Mouse (Mus musculus) lung, postnatal 4 days (tissue): Measurements from ENCODE around the gene Lefty2.
"Not testable (repeated sequence)": the region's sequence is repeated elsewhere in the genome, so short reads cannot be mapped to it uniquely, and the experiment has no call there.

ENCODE experiments used
- DNase-seq, 2 experiments: peaks; one replicate each; pipeline ENCODE4 v3.0.0; 2021

Lefty2 gene

GRCm38 (mm10) chr1:180936610-180937398, 43.9 kb downstream of the Lefty2 start:
- peak; percentile 41 to 64 for DNase-seq

DNA sequence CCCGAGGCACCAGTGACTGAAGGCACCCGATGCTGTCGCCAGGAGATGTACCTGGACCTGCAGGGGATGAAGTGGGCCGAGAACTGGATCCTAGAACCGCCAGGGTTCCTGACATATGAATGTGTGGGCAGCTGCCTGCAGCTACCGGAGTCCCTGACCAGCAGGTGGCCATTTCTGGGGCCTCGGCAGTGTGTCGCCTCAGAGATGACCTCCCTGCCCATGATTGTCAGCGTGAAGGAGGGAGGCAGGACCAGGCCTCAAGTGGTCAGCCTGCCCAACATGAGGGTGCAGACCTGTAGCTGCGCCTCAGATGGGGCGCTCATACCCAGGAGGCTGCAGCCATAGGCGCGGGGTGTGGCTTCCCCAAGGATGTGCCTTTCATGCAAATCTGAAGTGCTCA, 44.7 kb downstream of the Lefty2 start:
- not testable (repeated sequence) for DNase-seq

GRCm38 (mm10) chr1:180938781-180939180, 45.9 kb downstream of the Lefty2 start:
- not testable (repeated sequence) for DNase-seq

GRCm38 (mm10) chr1:180940776-180941460, 48.0 kb downstream of the Lefty2 start:
- no peak for DNase-seq

DNA sequence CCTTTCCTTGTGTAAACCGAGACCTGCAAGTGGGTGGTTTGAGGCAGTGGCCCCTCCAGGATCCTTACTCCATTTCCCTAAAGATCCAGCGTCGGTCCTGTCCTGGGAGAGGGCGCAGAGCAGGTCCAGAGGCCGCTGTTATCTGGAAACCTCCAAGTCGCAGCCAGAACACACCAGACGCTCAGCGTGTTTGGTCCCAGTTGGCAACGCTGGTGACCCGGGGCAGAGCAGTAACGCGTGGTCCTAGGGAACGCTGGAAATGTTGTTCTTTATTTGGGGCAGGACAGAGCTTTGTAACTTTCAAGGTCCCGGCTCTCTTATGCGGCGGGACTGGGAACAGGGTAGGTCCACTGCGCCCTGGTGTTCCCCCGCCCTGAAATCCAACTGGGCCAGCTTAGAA, 48.8 kb downstream of the Lefty2 start:
- no peak for DNase-seq

DNA sequence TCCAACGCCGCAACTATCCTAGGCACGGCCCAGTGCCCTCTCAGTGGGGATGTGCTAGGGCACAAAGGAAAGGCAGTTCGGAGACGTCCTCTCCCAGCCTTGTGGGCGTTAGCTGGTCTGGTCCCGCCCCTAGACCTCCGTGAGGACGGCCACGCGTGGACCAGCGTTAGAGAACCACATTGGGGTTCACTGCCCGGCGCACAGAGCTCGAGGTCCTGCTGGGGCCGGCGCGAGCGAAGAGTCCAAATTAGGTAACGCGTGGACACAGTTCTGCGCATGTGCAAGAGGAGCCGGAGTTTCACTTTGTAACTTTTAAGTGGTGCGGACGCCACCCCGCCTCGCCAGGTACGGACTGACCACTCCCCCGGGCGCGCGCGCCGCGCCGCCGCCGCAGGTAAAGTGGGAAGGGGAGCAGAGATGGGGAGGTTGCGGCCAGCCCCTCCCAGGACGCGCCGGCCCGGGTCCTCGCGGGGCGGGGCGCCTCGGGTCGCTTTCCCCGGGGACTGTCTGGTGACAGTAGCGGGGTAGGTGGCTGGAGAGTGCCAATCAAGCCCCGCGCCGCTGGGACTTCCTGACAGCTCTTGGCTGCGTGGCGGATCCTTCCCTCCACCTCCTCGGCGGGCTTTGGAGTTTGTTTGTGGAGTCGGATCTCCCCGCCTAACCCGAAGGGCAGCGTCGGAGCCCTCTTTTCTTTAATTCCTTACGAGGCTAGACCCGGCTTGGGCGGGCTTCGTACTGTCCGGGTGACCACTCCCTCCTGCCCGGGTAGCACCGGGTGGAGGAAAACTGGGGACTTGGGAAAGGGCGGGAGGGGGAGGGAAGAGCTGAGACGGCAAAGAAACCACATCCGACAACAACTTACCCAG, 49.5 kb downstream of the Lefty2 start, which contains the start of gene Tmem63a:
Gene Tmem63a, plus strand, starts transcription at position 179 of the 866 bp plus-strand sequence.
- DNase-seq, result peak; percentile 87

DNA sequence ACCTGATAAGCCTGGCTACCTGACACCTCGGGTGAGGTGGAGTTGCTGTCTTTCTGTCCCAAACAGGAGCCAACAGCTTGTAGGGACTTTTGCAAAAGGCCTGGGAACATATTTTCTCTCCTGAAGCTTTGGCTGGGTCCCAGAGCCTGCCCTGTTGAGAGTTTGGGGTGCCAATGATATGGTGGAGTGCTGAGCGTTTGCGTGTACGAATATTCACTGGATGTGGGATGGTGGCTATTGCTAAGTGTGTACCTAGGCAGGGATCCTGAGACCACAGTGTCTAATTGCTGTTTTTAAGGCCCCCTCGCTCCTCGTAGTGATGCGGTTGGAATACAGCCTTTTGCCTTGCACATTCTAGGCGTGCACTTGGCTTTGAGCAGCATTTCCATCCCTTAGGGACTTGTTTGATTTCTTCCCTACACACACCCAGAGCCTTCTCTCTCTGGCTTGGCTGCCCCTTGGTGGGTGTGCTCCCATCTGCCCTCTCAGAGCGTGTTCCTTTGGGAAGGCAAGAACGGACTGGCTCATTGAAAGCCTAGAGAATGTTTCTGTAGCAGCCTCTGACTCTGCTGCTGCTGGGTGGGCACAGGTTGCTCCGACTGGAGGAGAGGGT, 50.2 kb downstream of the Lefty2 start:
- no peak for DNase-seq

DNA sequence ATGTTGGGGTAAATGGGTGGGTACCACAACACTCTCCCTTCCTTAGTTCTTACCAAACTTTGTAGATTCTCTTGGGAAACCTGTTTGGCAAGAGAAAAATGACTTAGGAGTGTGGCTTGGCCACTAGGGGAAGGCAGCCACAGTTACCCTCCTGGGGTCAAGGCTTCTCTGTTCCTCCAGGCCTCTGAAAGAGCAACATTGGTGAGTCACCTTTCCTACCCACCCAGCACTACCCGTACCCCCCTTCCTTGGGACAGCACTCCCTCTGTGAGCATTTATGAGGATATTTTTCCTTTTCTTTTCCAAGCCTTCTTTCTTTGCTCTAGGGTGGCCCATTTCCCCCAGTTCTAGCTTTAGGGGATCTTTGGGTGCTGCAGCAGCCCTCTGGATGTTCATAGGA, 51.0 kb downstream of the Lefty2 start:
- DNase-seq, result peak in 1 of 2 experiments; percentile 22

DNA sequence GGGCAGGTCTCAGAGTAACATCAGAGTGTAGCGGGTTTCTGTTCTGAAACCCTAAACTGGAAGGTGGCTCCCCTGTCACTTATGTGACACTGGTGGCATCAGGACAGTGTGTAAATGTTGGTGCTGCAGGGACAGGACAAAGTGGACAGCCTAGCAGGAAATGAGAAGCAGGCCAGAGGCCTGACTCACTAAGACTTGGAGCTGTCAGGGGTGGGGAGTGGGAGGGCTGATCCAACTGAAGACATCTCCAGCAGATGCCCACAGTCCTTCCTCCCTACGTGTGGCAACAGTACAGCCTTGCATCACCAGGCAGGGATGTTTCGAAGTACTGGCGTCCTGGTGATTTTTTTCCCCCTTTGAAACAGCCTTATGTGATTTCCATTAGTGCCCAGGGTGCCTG, 51.6 kb downstream of the Lefty2 start:
- peak in 1 of 2 experiments; percentile 53 for DNase-seq

DNA sequence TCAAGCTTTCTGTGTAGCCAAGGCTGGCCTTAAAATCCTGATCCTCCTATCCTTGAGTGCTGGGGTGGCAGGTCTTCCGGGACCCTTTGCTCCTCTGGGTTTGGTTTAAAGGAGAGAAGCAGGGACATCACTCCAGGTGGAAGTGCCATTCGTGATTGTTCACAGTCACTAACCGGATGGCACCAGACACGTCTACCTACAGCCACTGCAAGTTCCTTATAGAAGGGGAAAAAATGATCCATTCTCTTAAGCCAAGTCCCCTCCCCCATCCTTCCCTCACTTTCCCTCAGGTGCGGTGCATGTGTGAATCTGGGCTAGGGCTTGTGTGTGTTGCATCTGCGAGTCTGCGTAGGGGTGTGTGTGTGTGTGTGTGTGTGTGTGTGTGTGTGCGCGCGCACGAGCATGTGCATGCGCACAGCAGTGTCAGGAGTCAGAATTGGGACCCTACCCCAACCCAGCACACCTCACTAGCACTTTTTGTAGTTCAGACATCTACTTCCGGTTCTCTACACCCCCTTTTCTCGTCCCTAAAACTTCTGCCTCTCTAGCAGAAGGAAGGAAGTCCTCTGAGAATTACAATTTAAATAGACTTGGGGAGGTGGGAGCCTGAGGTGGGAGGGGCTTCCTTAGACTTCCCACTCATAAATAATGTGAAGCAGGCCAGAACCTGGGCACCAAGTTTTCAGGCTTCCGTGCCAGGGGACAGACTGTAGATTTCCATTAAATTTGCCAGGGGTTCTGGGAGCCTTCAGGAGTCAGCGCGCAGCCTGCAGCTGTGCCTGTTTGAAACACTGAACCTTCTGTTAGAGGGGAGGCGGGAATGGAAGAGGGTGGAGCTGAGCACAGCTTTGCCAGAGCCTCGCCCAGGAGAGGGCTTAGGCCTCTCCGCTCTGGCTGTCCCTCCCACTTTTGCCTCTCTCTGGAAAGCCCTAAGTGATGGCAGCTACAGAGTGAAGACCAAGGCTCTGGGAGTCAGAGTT, 52.4 kb downstream of the Lefty2 start:
- DNase-seq, result peak; percentile 68 to 78

GRCm38 (mm10) chr1:180946448-180946847, 53.5 kb downstream of the Lefty2 start:
- no peak for DNase-seq
